Mouse (Mus musculus) MEL (cell line): Measurements from ENCODE around the gene Ndufb4. TPM values are rescaled to one million over a fixed set of nuclear protein-coding genes. Genes with fewer than 3 reads are reported as not detected.
A peak's percentile ranks its signal among the peaks of the same experiment; 100 is the strongest.

Experiments used
- DNase-seq: peaks from one replicate; pipeline ENCODE4 v3.0.0; 2011; ENCODE audit warnings: low read depth, low spot score
- H3K27ac ChIP-seq: 2 replicates; pipeline ENCODE4 v1.5.1; 2012; ENCODE audit warnings: low read depth, mild to moderate bottlenecking, control low read depth, low read length, moderate library complexity; ENCODE audit not compliant: control insufficient read depth
- H3K27me3 ChIP-seq, 2 experiments: fragments of 150-350 bp in 1 of 2; sonication (generic) in 1 of 2; 2 replicates each; pipeline ENCODE4 v1.6.1; 2012; ENCODE audit warnings: low read length in 2 of 2, mild to moderate bottlenecking in 2 of 2, improper control_type of control experiment in 1 of 2, moderate library complexity in 1 of 2; ENCODE audit not compliant: insufficient read depth in 2 of 2, control insufficient read depth in 1 of 2
- H3K36me3 ChIP-seq, 2 experiments: 2 replicates each; pipeline ENCODE4 v1.6.1; 2012 to 2014; ENCODE audit warnings: low read length in 2 of 2, improper control_type of control experiment in 1 of 2, inconsistent platforms in 1 of 2, mild to moderate bottlenecking in 1 of 2; ENCODE audit not compliant: insufficient read depth in 2 of 2, control insufficient read depth in 1 of 2
- H3K4me1 ChIP-seq, 2 experiments: fragments of 150-350 bp in 1 of 2; sonication (generic) in 1 of 2; 2 replicates each; pipeline ENCODE4 v1.6.1; 2012; ENCODE audit warnings: low read length in 2 of 2, improper control_type of control experiment in 1 of 2, mild to moderate bottlenecking in 1 of 2; ENCODE audit not compliant: insufficient read depth in 2 of 2, control insufficient read depth in 1 of 2
- H3K4me3 ChIP-seq, 2 experiments: fragments of 150-350 bp in 1 of 2; sonication (generic) in 1 of 2; 2 replicates each; pipeline ENCODE4 v1.5.1; 2012; ENCODE audit warnings: low read depth in 2 of 2, low read length in 2 of 2, mild to moderate bottlenecking in 2 of 2, moderate library complexity in 2 of 2, control low read depth in 1 of 2, improper control_type of control experiment in 1 of 2; ENCODE audit not compliant: control insufficient read depth in 1 of 2, insufficient read depth in 1 of 2
- H3K79me2 ChIP-seq: 2 replicates; pipeline ENCODE4 v1.6.1; 2012; ENCODE audit warnings: mild to moderate bottlenecking, low read length, moderate library complexity; ENCODE audit not compliant: control insufficient read depth, poor library complexity, insufficient read depth
- H3K9ac ChIP-seq: 2 replicates; pipeline ENCODE4 v1.6.1; 2012; ENCODE audit warnings: low read depth, mild to moderate bottlenecking, control low read depth, low read length, moderate library complexity; ENCODE audit not compliant: control insufficient read depth, poor library complexity, severe bottlenecking
- H3K9me3 ChIP-seq: fragments of 150-350 bp; sonication (generic); replicated peaks from 2 replicates; pipeline ENCODE4 v1.6.1; 2012; ENCODE audit warnings: mild to moderate bottlenecking, low read length, improper control_type of control experiment, moderate library complexity; ENCODE audit not compliant: insufficient read depth
- BHLHE40 ChIP-seq: IDR thresholded peaks from 2 replicates; pipeline ENCODE4 v1.6.1; 2012; ENCODE audit warnings: low read depth, mild to moderate bottlenecking, inconsistent platforms, low read length, improper control_type of control experiment, borderline replicate concordance
- CHD1 ChIP-seq: IDR thresholded peaks from 2 replicates; pipeline ENCODE4 v1.6.1; 2012; ENCODE audit warnings: low read depth, mild to moderate bottlenecking, inconsistent platforms, low read length, improper control_type of control experiment
- ELF1 ChIP-seq: IDR thresholded peaks from 2 replicates; pipeline ENCODE4 v1.6.1; 2014; ENCODE audit warnings: low read depth, mild to moderate bottlenecking, inconsistent platforms, low read length, improper control_type of control experiment, moderate library complexity
- JUND ChIP-seq: IDR thresholded peaks from 2 replicates; pipeline ENCODE4 v1.6.1; 2011; ENCODE audit warnings: low read depth, mild to moderate bottlenecking, improper control_type of control experiment, low read length
- MAX ChIP-seq: IDR thresholded peaks from 2 replicates; pipeline ENCODE4 v1.6.1; 2011; ENCODE audit warnings: low read length, improper control_type of control experiment
- MAZ ChIP-seq: IDR thresholded peaks from 2 replicates; pipeline ENCODE4 v1.6.1; 2012; ENCODE audit warnings: low read depth, mild to moderate bottlenecking, inconsistent platforms, low read length, improper control_type of control experiment
- MEF2A ChIP-seq: IDR thresholded peaks from 2 replicates; pipeline ENCODE4 v1.6.1; 2014; ENCODE audit warnings: low read depth, mild to moderate bottlenecking, inconsistent platforms, low read length, improper control_type of control experiment; ENCODE audit not compliant: poor library complexity, insufficient replicate concordance, severe bottlenecking; ENCODE audit errors: extremely low read depth
- MXI1 ChIP-seq: IDR thresholded peaks from 2 replicates; pipeline ENCODE4 v1.6.1; 2011; ENCODE audit warnings: mild to moderate bottlenecking, low read depth, low read length, improper control_type of control experiment
- NELFE ChIP-seq: IDR thresholded peaks from 2 replicates; pipeline ENCODE4 v1.6.1; 2011; ENCODE audit warnings: low read depth, low read length, improper control_type of control experiment
- RCOR1 ChIP-seq: IDR thresholded peaks from 2 replicates; pipeline ENCODE4 v1.6.1; 2012; ENCODE audit warnings: low read depth, mild to moderate bottlenecking, inconsistent platforms, low read length, improper control_type of control experiment
- SIN3A ChIP-seq: IDR thresholded peaks from 2 replicates; pipeline ENCODE4 v1.6.1; 2012; ENCODE audit warnings: low read length, improper control_type of control experiment, inconsistent platforms
- TAL1 ChIP-seq: IDR thresholded peaks from 2 replicates; pipeline ENCODE4 v1.6.1; 2012; ENCODE audit warnings: mild to moderate bottlenecking, inconsistent platforms, low read length, moderate library complexity, mixed read lengths
- TCF12 ChIP-seq: IDR thresholded peaks from 2 replicates; pipeline ENCODE4 v1.6.1; 2014; ENCODE audit warnings: low read depth, mild to moderate bottlenecking, inconsistent platforms, low read length, improper control_type of control experiment, moderate library complexity
- USF2 ChIP-seq, 2 experiments: IDR thresholded peaks; 2 replicates each; pipeline ENCODE4 v1.6.1; 2011 to 2012; ENCODE audit warnings: improper control_type of control experiment in 2 of 2, low read length in 2 of 2, borderline replicate concordance in 1 of 2, inconsistent platforms in 1 of 2, low read depth in 1 of 2, mild to moderate bottlenecking in 1 of 2; ENCODE audit not compliant: insufficient read depth in 1 of 2
- ZC3H11A ChIP-seq: IDR thresholded peaks from 2 replicates; pipeline ENCODE4 v1.6.1; 2012; ENCODE audit warnings: low read depth, mild to moderate bottlenecking, inconsistent platforms, low read length, improper control_type of control experiment
- ZKSCAN1 ChIP-seq: IDR thresholded peaks from 2 replicates; pipeline ENCODE4 v1.6.1; 2012; ENCODE audit warnings: low read depth, mild to moderate bottlenecking, inconsistent platforms, low read length, improper control_type of control experiment, moderate library complexity
- ZMIZ1 ChIP-seq: IDR thresholded peaks from 2 replicates; pipeline ENCODE4 v1.6.1; 2012; ENCODE audit warnings: low read depth, mild to moderate bottlenecking, inconsistent platforms, low read length, improper control_type of control experiment, moderate library complexity
- ZNF384 ChIP-seq: IDR thresholded peaks from 2 replicates; pipeline ENCODE4 v1.6.1; 2012; ENCODE audit warnings: low read depth, mild to moderate bottlenecking, inconsistent platforms, low read length, improper control_type of control experiment
- polyA plus RNA-seq, 2 experiments: library from polyadenylated mRNA; stranded (reverse) in 1 of 2; unstranded in 1 of 2; fragments of >175 nt in 1 of 2; fragments of >200 nt in 1 of 2; gene quantifications; 2 replicates each; pipeline versions ENCODE4 v1.2.1 to v1.2.4; 2012; ENCODE audit warnings: low replicate concordance in 2 of 2, low read depth in 1 of 2; ENCODE audit not compliant: insufficient read length in 2 of 2, insufficient read depth in 1 of 2, missing spikeins in 1 of 2
- total RNA-seq: library from RNA; depleted of rRNA; stranded (reverse); fragments of 300-350 nt; gene quantifications from 2 replicates; pipeline ENCODE4 v1.2.3, GENCODE M21; 2012

Gene Ndufb4
- total and polyA plus RNA-seq, 3 experiments, result 28.9 to 48.0 TPM; not detected in 1

DNA sequence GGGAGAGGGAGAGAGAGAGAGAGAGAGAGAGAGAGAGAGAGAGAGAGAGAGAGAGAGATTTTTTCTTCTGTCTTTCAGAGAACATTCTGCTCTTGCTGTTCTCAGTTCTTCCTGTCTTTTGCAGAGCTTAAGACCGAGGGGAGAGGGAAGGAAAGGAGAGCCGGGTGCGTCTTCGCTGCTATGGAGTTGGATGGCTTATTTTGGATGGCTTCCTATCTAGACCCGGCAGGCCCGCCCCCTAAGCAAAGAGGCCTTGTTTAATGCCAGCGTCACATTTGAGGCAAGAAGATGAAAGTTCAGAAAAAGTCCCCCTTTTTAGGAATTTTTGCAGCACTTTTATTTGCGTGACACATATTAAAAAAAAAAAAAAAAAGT lies 30.0 kb upstream of the Ndufb4 start:
- H3K27ac ChIP-seq, result peak overlapping the region; percentile 68
- peak; percentile 80 for DNase-seq
- TF ChIP-seq CHD1 (0 out of 2 replicates have a peak, but pooled peaks have one; percentile 66), MEF2A (no peak), MAX (0 out of 2 replicates have a peak, but pooled peaks have one; percentile 45), SIN3A (peak; percentile 50; the same call in 1 of the 2 replicates), RCOR1 (no peak), ZC3H11A (no peak), JUND (peak; percentile 44; the same call in 1 of the 2 replicates), ZNF384 (0 out of 2 replicates have a peak, but pooled peaks have one; percentile 0), NELFE (peak; percentile 31; the same call in 1 of the 2 replicates), TCF12 (peak; percentile 5; the same call in 1 of the 2 replicates), ELF1 (0 out of 2 replicates have a peak, but pooled peaks have one; percentile 13), USF2 (IDR thresholded peaks at IDR 0.05; ENCODE audit: borderline replicate concordance in 1 of 2, insufficient read depth in 1 of 2, low read depth in 1 of 2, low read length in 2 of 2) (no peak), ZKSCAN1 (no peak), MXI1 (0 out of 2 replicates have a peak, but pooled peaks have one; percentile 15), TAL1 (0 out of 2 replicates have a peak, but pooled peaks have one; percentile 22), ZMIZ1 (no peak), MAZ (peak; percentile 73)
- TF ChIP-seq, all 39 proteins: peak for 11
- peak overlapping the region; percentile 89 for H3K9ac ChIP-seq
- H3K9me3 ChIP-seq, result no peaks in the 10 kb centered on the region
- H3K79me2 ChIP-seq, result peaks cover 1% of the 10 kb centered on the region; the same call in 1 of the 2 replicates
- peaks cover 12 to 25% of the 10 kb centered on the region in 2 experiments for H3K4me1 ChIP-seq
- peaks cover 0 to 24% of the 10 kb centered on the region in 2 experiments; a peak in 2 of 4 replicates for H3K36me3 ChIP-seq
- peak overlapping the region; percentile 64 to 71 for H3K4me3 ChIP-seq
- no peaks in the 10 kb centered on the region for H3K27me3 ChIP-seq

DNA sequence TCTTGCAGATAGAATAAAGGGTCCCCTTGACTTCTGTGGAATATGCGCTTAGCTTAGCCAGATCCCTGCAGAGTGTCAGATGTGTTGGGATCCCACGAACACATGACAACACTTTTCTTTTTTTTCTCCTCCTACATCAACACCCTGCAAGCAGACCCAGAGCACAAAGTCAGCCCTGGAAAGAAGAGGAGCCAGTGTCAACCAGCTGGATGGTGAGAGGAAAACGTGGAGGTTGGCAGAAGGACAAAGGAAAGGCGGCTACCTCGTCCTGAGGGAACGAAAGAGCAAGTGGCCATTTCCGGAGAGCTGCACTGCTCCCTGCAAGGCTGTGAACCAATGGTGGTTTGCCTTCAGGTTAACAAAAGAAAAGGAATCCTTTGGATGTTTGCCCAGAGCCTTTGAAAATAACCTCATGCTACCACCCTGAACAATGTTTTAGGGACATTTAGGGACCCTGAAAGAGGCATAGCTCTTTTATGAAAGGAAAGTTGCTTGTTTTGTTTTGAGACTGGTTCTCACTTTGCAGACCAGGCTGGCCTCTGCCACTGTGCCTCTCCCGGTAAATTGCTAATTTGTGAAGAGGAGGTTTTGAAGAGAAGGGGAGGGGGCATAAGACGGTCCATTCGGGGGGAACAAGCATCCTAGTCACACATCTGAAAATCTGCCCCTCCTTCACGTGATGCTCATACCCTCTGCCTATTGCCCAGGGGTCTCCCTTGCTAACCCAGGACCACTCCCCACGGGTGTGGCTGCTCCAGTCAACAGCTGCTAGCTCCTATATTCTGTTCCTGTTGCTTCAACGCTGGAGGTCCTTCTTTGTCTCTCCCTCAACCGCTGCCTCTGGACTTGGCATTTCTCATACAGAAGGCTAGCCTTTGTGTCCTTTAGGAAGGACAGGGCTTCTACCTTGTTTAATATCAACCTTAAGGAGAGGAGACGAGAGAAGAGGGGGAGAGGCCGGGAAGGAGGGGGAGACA lies 29.2 kb upstream of the Ndufb4 start:
- TF ChIP-seq BHLHE40, result no peak
- peak; percentile 34; the same call in 1 of the 2 replicates for TF ChIP-seq MXI1
- TF ChIP-seq ZNF384, result 0 out of 2 replicates have a peak, but pooled peaks have one; percentile 18
- 0 out of 2 replicates have a peak, but pooled peaks have one; percentile 9 for TF ChIP-seq NELFE
- TF ChIP-seq, all 39 proteins: peak for 3
- Histone ChIP-seq H3K9me3 (no peaks in the 10 kb centered on the region), H3K4me1 (peaks cover 12 to 20% of the 10 kb centered on the region in 2 experiments), H3K9ac (peak overlapping the region; percentile 89), H3K4me3 (peak overlapping the region; percentile 64 to 71), H3K36me3 (peaks cover 0 to 19% of the 10 kb centered on the region in 2 experiments; a peak in 2 of 4 replicates), H3K79me2 (peaks cover 1% of the 10 kb centered on the region; the same call in 1 of the 2 replicates), H3K27ac (peak overlapping the region; percentile 68; the same call in 1 of the 2 replicates), H3K27me3 (no peaks in the 10 kb centered on the region)
- peak; percentile 52 for DNase-seq
